Mouse (Mus musculus) embryonic facial prominence, embryonic 11.5 days (tissue): ENCODE measurements around the gene Ufsp1. TPM values are rescaled to one million over a fixed set of nuclear protein-coding genes. Genes with fewer than 3 reads are reported as not detected.

Source experiments
- ATAC-seq: fragments of 200-750 bp; cut with Nextera tagmentation; replicated peaks from 2 replicates; pipeline ENCODE4 v1.8.0; 2017; ENCODE audit warnings: low read depth; ENCODE audit not compliant: insufficient number of reproducible peaks, low FRiP score, low TSS enrichment
- DNase-seq: peaks from one replicate; pipeline ENCODE4 v3.0.0-alpha.2; 2015; ENCODE audit warnings: low spot score
- H3K27ac ChIP-seq: fragments of 300-500 bp; sonication (generic); replicated peaks from 2 replicates; pipeline ENCODE4 v1.5.1; 2014; ENCODE audit warnings: mild to moderate bottlenecking, low read depth, low read length, control low read depth
- H3K27me3 ChIP-seq: fragments of 300-500 bp; sonication (generic); 2 replicates; pipeline ENCODE4 v1.6.1; 2014; ENCODE audit warnings: mild to moderate bottlenecking, low read length, moderate library complexity, mixed read lengths; ENCODE audit not compliant: control insufficient read depth, insufficient read depth
- H3K36me3 ChIP-seq: fragments of 300-500 bp; sonication (generic); replicated peaks from 2 replicates; pipeline ENCODE4 v1.6.1; 2014; ENCODE audit warnings: low read depth, mild to moderate bottlenecking, low read length, moderate library complexity, mixed read lengths; ENCODE audit not compliant: control insufficient read depth, insufficient read depth
- H3K4me1 ChIP-seq: fragments of 300-500 bp; sonication (generic); 2 replicates; pipeline ENCODE4 v1.6.1; 2014; ENCODE audit warnings: low read length, mixed read lengths; ENCODE audit not compliant: control insufficient read depth, insufficient read depth
- H3K4me2 ChIP-seq: fragments of 300-500 bp; sonication (generic); 2 replicates; pipeline ENCODE4 v1.6.1; 2014; ENCODE audit warnings: low read depth, mild to moderate bottlenecking, control low read depth, low read length, moderate library complexity
- H3K4me3 ChIP-seq: fragments of 300-500 bp; sonication (generic); 2 replicates; pipeline ENCODE4 v1.5.1; 2014; ENCODE audit warnings: low read depth, low read length, control low read depth
- H3K9ac ChIP-seq: fragments of 300-500 bp; sonication (generic); replicated peaks from 2 replicates; pipeline ENCODE4 v1.6.1; 2014; ENCODE audit warnings: mild to moderate bottlenecking, control low read depth, low read length
- H3K9me3 ChIP-seq: fragments of 300-500 bp; sonication (generic); replicated peaks from 2 replicates; pipeline ENCODE4 v1.6.1; 2016; ENCODE audit warnings: mild to moderate bottlenecking, low read length, inconsistent platforms, mixed read lengths; ENCODE audit not compliant: control insufficient read depth
- WGBS: fragments of 180-500 bp; shearing (Covaris S2); extraction: QIAGEN DNeasy Blood & Tissue Kit; methylation state at CpG from one replicate; pipeline ENCODE4 v1.1.7; 2014; 5-methylcytosine and 5-hydroxymethylcytosine counted together
- polyA plus RNA-seq: library from polyadenylated mRNA; unstranded; fragments of >200 nt; fragmentation: Nextera tagmentation; extraction: Ambion mirVana; gene quantifications from 2 replicates; pipeline ENCODE4 v1.2.1, GENCODE M21; 2014

The Ufsp1 gene
- polyA plus RNA-seq, 1 experiment from 2014 or later: 6.6 TPM

GRCm38 (mm10) chr5:137291381-137291926, 3.0 kb upstream of the Ufsp1 start:
- H3K9ac ChIP-seq: no peak overlapping the region
- no peak overlapping the region for H3K4me2 ChIP-seq
- H3K4me3 ChIP-seq: no peak overlapping the region
- H3K27ac ChIP-seq: no peak overlapping the region
- WGBS: 75% methylated on average over 15 of the region's 15 CpGs
- H3K4me1 ChIP-seq: peaks cover 25% of the 10 kb centered on the region
- DNase-seq (no peak), ATAC-seq (no peak)
- H3K9me3 ChIP-seq: no peaks in the 10 kb centered on the region
- H3K36me3 ChIP-seq: peaks cover 7% of the 10 kb centered on the region; the same call in 1 of the 2 replicates
- peaks cover 42% of the 10 kb centered on the region for H3K27me3 ChIP-seq

DNA sequence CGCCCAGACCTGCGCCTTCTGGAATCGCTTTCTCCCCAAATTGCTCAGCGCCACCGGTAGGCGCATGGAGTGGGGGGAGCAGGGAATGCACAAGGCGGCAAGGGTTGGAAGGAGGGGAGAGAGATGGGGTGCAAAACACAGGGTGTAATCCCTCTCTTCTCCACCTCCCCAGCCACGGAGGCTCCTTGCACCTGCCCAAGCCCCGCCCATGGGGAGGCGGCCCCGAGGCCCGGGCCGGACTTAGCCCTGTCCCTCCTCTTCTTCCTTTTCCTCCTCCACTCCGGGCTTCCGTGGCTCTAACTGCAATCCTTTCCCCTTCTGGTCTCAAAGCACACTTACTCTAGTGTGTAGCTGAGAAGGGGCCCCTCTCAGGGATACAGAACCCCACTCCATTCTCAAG, 1.1 kb upstream of the Ufsp1 start:
- under 1% methylated on average over 14 of the region's 15 CpGs for WGBS
- H3K4me1 ChIP-seq: peaks cover 12% of the 10 kb centered on the region

DNA sequence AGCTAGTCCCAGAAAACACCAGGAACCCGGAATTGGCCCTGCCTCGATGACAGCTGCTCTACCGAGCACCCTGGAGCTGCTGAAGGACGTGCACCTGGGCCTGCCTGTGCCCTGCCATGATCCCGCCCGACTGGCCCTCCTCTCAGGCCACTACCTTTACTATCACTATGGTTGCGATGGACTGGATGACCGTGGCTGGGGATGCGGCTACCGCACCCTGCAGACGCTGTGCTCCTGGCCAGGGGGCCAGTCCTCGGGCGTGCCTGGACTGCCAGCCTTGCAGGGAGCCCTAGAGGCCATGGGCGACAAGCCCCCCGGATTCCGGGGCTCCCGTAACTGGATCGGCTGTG, 290 bp downstream of the Ufsp1 start:
- 11% methylated on average over 18 of the region's 18 CpGs for WGBS
- ATAC-seq (no peak; the same call in none of the 2 replicates), DNase-seq (no peak)
- peak overlapping the region; percentile 97 for H3K4me2 ChIP-seq
- H3K36me3 ChIP-seq: peaks cover 26% of the 10 kb centered on the region
- H3K4me3 ChIP-seq: peak overlapping the region; percentile 54
- H3K27me3 ChIP-seq: peaks cover 16% of the 10 kb centered on the region
- H3K9ac ChIP-seq: peak overlapping the region; percentile 76
- peak overlapping the region; percentile 56; the same call in 1 of the 2 replicates for H3K27ac ChIP-seq
- H3K4me1 ChIP-seq: peaks cover 7% of the 10 kb centered on the region; the same call in 1 of the 2 replicates
- H3K9me3 ChIP-seq: no peaks in the 10 kb centered on the region

More for the DNA sequence above, 1.1 kb upstream of the Ufsp1 start:
- ATAC-seq: no peak; the same call in 1 of the 2 replicates
- Histone ChIP-seq H3K4me2 (peak overlapping the region; percentile 97), H3K36me3 (peaks cover 21% of the 10 kb centered on the region), H3K4me3 (peak overlapping the region; percentile 54), H3K9me3 (no peaks in the 10 kb centered on the region), H3K9ac (peak overlapping the region; percentile 76), H3K27ac (peak overlapping the region; percentile 31), H3K27me3 (peaks cover 29% of the 10 kb centered on the region)
- peak; percentile 72 for DNase-seq

DNA sequence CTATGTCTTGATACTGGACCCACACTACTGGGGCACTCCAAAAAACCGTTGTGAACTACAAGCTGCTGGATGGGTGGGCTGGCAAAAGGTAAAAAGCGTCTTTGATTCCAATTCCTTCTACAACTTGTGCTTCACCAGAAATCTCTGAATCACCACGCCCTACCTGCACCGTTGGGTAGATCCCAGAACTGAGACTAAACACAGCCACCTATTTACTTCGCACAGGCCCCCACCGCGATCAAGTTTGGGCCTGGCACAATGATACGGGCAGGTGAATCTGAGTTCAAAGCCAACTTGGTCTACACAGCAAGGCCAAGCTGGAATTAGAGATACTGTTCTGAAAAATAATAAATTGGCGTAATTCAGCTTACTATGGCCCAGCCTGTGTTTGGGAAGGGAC, 867 bp downstream of the Ufsp1 start:
- Histone ChIP-seq H3K9ac (peak overlapping the region; percentile 76), H3K36me3 (peaks cover 26% of the 10 kb centered on the region), H3K4me2 (peak overlapping the region; percentile 97), H3K27me3 (peaks cover 11% of the 10 kb centered on the region), H3K4me3 (peak overlapping the region; percentile 54), H3K27ac (no peak overlapping the region), H3K9me3 (no peaks in the 10 kb centered on the region), H3K4me1 (peaks cover 7% of the 10 kb centered on the region; the same call in 1 of the 2 replicates)
- ATAC-seq (no peak), DNase-seq (no peak)
- WGBS: 85% methylated on average over 9 of the region's 9 CpGs

DNA sequence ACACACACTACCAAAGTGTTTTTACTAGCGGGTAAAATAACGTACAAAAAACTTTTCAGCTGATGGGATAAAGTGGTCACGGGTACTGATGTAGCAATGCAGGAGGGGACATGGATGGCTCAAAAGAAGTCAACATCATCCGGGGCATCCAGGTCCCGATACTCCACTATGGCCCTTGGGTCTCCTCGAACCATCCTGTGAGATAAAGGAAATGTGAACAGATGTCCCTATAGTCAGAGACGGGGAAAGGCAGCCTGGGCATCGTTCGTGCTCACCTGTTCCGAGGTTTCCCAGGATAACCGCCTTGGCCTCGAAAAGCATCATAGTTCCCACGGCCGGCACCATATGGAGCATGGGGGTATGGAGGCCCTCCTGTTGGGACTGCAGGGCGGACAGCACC, 1.3 kb downstream of the Ufsp1 start:
- Histone ChIP-seq H3K4me3 (no peak overlapping the region), H3K9me3 (no peaks in the 10 kb centered on the region), H3K4me2 (no peak overlapping the region), H3K36me3 (peaks cover 26% of the 10 kb centered on the region), H3K4me1 (peaks cover 7% of the 10 kb centered on the region; the same call in 1 of the 2 replicates), H3K9ac (no peak overlapping the region), H3K27me3 (peaks cover 6% of the 10 kb centered on the region), H3K27ac (no peak overlapping the region)
- DNase-seq (no peak), ATAC-seq (no peak)
- WGBS: 92% methylated on average over 15 of the region's 15 CpGs

GRCm38 (mm10) chr5:137297126-137297525, 2.7 kb downstream of the Ufsp1 start:
- Histone ChIP-seq H3K27me3 (no peaks in the 10 kb centered on the region), H3K27ac (no peak overlapping the region), H3K9me3 (no peaks in the 10 kb centered on the region), H3K4me1 (peaks cover 7% of the 10 kb centered on the region; the same call in 1 of the 2 replicates), H3K4me2 (no peak overlapping the region), H3K36me3 (peaks cover 38% of the 10 kb centered on the region), H3K4me3 (no peak overlapping the region), H3K9ac (no peak overlapping the region)
- ATAC-seq: no peak
- 90% methylated on average over 14 of the region's 14 CpGs for WGBS
- no peak for DNase-seq

DNA sequence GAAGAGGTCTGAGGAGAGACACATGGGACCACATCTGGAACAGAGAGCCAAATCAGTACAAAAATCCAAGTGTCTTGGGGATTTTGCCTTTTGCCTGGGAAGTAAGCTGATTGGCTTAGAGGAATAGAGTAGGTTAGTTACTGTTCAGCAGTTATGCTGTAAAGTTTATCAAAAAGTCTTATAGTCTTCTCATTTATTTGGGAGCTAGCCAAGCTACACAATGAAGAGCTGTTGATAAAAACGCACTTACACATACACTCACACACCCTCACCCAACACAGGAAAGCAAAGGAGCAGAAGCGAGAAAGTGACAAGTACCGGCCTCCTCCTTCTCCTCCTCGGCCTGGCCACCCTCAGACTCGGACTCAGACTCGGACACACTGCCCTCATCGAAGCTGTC, 4.8 kb downstream of the Ufsp1 start:
- Histone ChIP-seq H3K4me1 (peaks cover 4% of the 10 kb centered on the region; the same call in 1 of the 2 replicates), H3K9ac (no peak overlapping the region), H3K36me3 (peaks cover 46% of the 10 kb centered on the region), H3K4me3 (no peak overlapping the region), H3K9me3 (no peaks in the 10 kb centered on the region), H3K4me2 (no peak overlapping the region), H3K27me3 (no peaks in the 10 kb centered on the region), H3K27ac (no peak overlapping the region)
- ATAC-seq (no peak), DNase-seq (no peak)
- WGBS: 88% methylated on average over 7 of the region's 7 CpGs

DNA sequence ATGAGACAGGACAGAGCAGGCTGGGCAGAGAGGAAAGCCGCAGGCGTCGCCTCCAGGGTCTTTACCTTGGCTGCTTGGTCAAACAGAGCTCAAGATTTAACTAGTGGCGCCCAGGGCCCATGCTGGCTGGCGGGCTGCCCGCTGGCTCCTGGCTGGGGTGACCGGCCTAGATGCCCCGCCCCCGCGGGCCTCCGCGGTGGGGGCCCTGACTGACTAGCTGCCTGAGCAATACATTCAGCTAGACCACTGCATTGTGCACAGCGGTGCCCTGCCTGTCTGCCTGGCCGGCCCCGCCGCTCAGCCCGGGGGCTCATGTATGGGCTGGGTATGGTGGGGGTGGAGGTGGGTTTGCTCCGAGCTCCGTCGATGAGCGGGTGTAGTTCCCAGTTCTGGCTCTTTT, 6.8 kb downstream of the Ufsp1 start:
- H3K4me1 ChIP-seq: peaks cover 4% of the 10 kb centered on the region; the same call in 1 of the 2 replicates
- H3K9ac ChIP-seq: no peak overlapping the region
- WGBS: 85% methylated on average over 21 of the region's 21 CpGs
- H3K4me2 ChIP-seq: no peak overlapping the region
- DNase-seq (no peak), ATAC-seq (peak; percentile 5; the same call in 1 of the 2 replicates)
- no peaks in the 10 kb centered on the region for H3K9me3 ChIP-seq
- H3K27me3 ChIP-seq: no peaks in the 10 kb centered on the region
- H3K27ac ChIP-seq: no peak overlapping the region
- peaks cover 41% of the 10 kb centered on the region for H3K36me3 ChIP-seq
- no peak overlapping the region for H3K4me3 ChIP-seq
